Mouse (Mus musculus): ENCODE measurements at regions not wholly inside any gene's neighbourhood (a gene's known extent, or its start where the extent isn't known, plus 50 kb on each side); places are given as distances from the start of the nearest gene placed in this dataset.

DNA sequence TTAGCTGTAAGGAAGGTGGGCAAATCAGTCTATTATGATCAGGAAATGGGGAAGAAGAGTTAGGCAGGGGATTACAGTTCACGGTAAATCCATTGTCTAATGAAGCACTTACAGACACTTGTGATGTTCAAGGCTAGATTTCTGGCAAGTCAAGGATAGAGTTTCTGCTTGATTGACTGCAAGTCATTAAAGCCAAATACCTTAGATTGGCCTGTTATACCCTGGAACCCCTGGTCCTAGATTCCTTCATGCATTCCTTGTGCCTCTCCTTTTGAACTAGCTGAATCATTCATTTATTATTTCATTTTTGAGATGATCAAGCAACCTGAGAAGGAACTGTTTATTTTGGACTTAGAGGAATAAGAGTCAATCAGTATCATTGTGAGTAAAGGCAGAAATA lies 597.9 kb downstream of the Ptprc start:
- H3K27ac ChIP-seq (ENCODE audit: low read depth): no peak overlapping the region
- no peaks in the 10 kb centered on the region for H3K4me1 ChIP-seq (ENCODE audit: insufficient read depth)
- WGBS (ENCODE audit: insufficient replicate concordance): 89% methylated on average over 1 of the region's 1 CpGs
- no peak overlapping the region for H3K4me2 ChIP-seq (ENCODE audit: low read depth, low read length)
- no peaks in the 10 kb centered on the region for H3K9me3 ChIP-seq (ENCODE audit: low read length)
- no peaks in the 10 kb centered on the region for H3K36me3 ChIP-seq (replicated peaks; ENCODE audit: insufficient read depth, low read length)
- no peak for ATAC-seq
- no peak for DNase-seq
- H3K4me3 ChIP-seq (ENCODE audit: low read depth, low read length): no peak overlapping the region
- TF ChIP-seq CTCF (IDR thresholded peaks at IDR 0.05; ENCODE audit: low read depth) (no peak), EP300 (IDR thresholded peaks at IDR 0.05; ENCODE audit: low read depth) (no peak)
- no peaks in the 10 kb centered on the region for H3K27me3 ChIP-seq (ENCODE audit: insufficient read depth, low read length)
- no peak overlapping the region for H3K9ac ChIP-seq (replicated peaks)

DNA sequence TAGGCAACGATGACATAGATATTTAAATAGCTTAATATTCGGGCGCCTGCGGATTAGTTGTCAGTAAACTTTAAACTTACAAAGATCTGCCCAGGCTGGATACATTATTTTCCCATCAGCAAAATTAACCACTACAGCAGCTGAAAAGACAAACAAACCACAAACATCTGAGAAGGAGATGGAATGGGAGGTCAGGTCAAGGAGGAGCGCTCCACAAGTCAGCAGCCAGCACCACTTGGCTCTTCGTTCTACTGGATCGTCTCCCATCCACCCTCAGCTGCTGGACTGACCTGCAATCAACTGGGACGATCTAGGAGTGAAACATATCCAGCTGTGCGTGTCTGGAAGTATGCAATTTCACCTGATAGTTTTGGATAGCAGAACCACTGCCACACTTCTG lies 599.3 kb downstream of the Ptprc start:
- ATAC-seq (no peak), DNase-seq (no peak)
- H3K9me3 ChIP-seq (ENCODE audit: low read length): no peaks in the 10 kb centered on the region
- no peak overlapping the region for H3K4me2 ChIP-seq (ENCODE audit: low read depth, low read length)
- WGBS (ENCODE audit: insufficient replicate concordance): 84% methylated on average over 9 of the region's 9 CpGs
- H3K27me3 ChIP-seq (ENCODE audit: insufficient read depth, low read length): no peaks in the 10 kb centered on the region
- H3K4me1 ChIP-seq (ENCODE audit: insufficient read depth): no peaks in the 10 kb centered on the region
- no peaks in the 10 kb centered on the region for H3K36me3 ChIP-seq (replicated peaks; ENCODE audit: insufficient read depth, low read length)
- H3K4me3 ChIP-seq (ENCODE audit: low read depth, low read length): no peak overlapping the region
- H3K27ac ChIP-seq (ENCODE audit: low read depth): no peak overlapping the region
- TF ChIP-seq EP300 (IDR thresholded peaks at IDR 0.05; ENCODE audit: low read depth) (no peak), CTCF (IDR thresholded peaks at IDR 0.05; ENCODE audit: low read depth) (no peak)
- H3K9ac ChIP-seq (replicated peaks): no peak overlapping the region

DNA sequence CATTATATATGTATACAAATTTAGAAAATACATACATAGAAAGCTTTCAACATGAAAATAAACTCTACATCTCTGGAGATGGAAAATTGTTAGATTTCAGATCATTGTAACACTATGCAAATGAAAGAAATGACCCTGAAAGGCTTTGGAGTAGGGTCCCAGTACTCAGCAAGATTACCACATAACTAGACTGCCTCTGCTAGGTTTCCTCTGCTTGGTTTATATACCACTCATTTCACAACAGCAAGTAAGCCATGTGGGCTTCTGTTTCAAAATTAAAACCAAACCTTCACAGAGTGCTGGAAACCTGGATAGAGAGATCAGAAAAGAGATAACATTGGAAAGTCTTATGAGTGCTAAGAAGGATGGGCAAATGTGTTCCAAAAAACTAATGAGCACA lies 600.1 kb downstream of the Ptprc start:
- no peak for DNase-seq
- TF ChIP-seq EP300 (IDR thresholded peaks at IDR 0.05; ENCODE audit: low read depth) (no peak), CTCF (IDR thresholded peaks at IDR 0.05; ENCODE audit: low read depth) (no peak)
- no peak overlapping the region for H3K4me2 ChIP-seq (ENCODE audit: low read depth, low read length)
- H3K9me3 ChIP-seq (ENCODE audit: low read length): no peaks in the 10 kb centered on the region
- H3K4me3 ChIP-seq (ENCODE audit: low read depth, low read length): no peak overlapping the region
- H3K27ac ChIP-seq (ENCODE audit: low read depth): no peak overlapping the region
- H3K4me1 ChIP-seq (ENCODE audit: insufficient read depth): no peaks in the 10 kb centered on the region
- H3K36me3 ChIP-seq (replicated peaks; ENCODE audit: insufficient read depth, low read length): no peaks in the 10 kb centered on the region
- no peak overlapping the region for H3K9ac ChIP-seq (replicated peaks)
- no peaks in the 10 kb centered on the region for H3K27me3 ChIP-seq (ENCODE audit: insufficient read depth, low read length)
- ATAC-seq: no peak

DNA sequence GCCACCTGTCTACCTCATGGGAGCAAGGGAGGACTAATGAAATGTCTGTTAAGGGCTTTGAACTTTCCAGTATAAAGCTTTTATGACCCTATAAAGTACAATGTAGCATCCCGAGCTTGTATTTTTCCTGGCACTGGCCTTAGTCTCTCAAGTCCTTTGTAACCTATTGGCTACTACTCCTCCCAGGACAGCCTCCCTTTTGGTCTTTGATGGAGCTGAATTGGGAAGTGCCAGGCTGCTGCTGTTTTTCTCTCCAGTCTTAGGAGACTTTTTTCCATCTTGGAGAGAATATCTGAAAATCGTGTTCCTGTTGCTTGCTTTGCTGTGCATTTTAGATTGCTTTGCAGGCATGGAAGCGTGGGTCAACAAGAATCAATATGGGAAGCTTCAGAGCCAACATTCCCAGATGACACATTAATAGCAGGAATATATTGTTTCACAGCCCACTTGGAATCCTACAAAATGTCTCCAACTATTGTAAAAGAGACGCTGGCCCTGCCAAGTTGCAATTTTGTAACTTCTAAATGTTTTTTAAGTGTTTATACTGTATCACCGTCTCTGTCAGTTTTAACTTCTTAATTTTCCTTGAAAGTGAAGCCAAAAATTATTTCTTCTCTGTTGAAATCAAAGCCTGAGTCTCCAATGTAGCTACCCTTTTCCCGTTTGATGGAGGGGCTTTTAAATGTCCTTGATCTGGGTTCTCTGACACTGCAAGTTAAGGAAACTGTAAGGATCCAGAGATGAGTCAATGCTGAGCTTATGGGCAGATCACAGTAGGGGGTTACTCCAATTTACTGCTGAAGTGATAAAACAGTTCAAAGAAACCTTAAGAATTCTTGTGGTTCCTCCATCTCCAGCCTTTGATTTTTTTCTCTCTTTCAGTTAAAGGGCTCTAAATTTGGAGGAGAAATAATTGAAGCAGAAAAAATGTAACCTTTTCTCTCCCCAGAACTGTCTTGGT lies 603.3 kb downstream of the Ptprc start:
- Histone ChIP-seq H3K36me3 (replicated peaks; ENCODE audit: insufficient read depth, low read length) (no peaks in the 10 kb centered on the region), H3K4me1 (ENCODE audit: insufficient read depth) (no peaks in the 10 kb centered on the region), H3K9ac (replicated peaks) (no peak overlapping the region), H3K27ac (ENCODE audit: low read depth) (no peak overlapping the region), H3K9me3 (ENCODE audit: low read length) (no peaks in the 10 kb centered on the region), H3K4me3 (ENCODE audit: low read depth, low read length) (no peak overlapping the region), H3K27me3 (ENCODE audit: insufficient read depth, low read length) (no peaks in the 10 kb centered on the region), H3K4me2 (ENCODE audit: low read depth, low read length) (no peak overlapping the region)
- TF ChIP-seq CTCF (IDR thresholded peaks at IDR 0.05; ENCODE audit: low read depth) (no peak), EP300 (IDR thresholded peaks at IDR 0.05; ENCODE audit: low read depth) (no peak)
- DNase-seq (no peak), ATAC-seq (no peak)
- 78% methylated on average over 6 of the region's 6 CpGs for WGBS (ENCODE audit: insufficient replicate concordance)

DNA sequence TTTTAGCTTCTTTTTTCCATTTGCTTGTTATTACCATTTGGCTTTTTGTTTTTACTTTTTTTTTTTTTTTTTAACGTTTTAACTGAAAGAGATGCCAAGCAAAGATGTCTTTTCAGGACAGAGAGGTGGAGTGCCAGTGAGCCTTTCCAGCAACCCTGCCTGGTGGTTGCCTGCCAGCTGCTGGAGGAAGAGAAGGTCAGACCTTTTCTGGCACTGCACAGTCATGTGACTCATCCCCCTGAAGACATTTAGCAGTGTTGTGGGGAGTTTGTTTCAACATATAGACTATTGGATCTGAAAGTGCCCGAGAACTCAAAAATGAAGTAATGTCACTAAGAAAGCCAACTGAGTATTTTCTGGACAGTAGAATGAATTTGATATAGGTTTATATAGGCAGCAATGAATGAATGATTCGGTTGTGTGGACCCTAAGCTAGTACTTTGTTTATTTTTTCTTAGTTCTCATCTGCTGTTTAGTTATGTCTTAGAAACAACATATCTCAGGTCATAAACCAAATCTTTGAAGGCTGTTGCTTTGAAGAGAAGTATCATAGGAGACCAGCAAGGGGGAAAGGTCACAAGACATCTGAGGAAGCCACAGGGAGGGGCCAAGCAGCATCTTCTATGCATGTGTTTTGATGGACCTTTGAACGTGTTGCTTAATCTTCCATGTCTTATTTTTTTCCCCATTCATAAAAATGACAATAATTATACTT lies 604.2 kb downstream of the Ptprc start:
- no peak for DNase-seq
- no peak for ATAC-seq

DNA sequence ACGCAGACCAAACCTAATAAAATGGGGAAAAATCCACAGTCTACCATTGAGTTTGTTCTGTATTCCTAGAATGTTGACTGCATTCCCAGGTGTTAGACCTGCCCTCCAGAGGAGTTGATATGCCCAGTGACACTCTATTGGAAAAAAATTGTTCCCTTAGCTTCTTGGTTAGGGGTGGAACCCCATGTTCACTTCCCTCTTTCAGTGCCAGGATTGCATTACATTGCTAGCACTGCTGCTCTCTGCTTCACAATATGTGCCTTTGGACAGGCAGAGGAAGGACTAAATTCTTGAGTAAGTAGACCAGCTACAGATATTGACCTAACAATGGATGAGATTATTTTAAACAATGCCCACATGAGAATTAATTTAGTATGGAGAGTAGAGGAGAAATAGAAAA lies 607.3 kb upstream of the Nr5a2 start:
- ATAC-seq (no peak), DNase-seq (no peak)
- H3K9ac ChIP-seq (replicated peaks): no peak overlapping the region
- H3K4me2 ChIP-seq (ENCODE audit: low read depth, low read length): no peak overlapping the region
- H3K27me3 ChIP-seq (ENCODE audit: insufficient read depth, low read length): no peaks in the 10 kb centered on the region
- H3K9me3 ChIP-seq (ENCODE audit: low read length): no peaks in the 10 kb centered on the region
- H3K4me1 ChIP-seq (ENCODE audit: insufficient read depth): no peaks in the 10 kb centered on the region
- TF ChIP-seq EP300 (IDR thresholded peaks at IDR 0.05; ENCODE audit: low read depth) (no peak), CTCF (IDR thresholded peaks at IDR 0.05; ENCODE audit: low read depth) (no peak)
- H3K36me3 ChIP-seq (replicated peaks; ENCODE audit: insufficient read depth, low read length): no peaks in the 10 kb centered on the region
- 82% methylated on average over 1 of the region's 1 CpGs for WGBS (ENCODE audit: insufficient replicate concordance)
- no peak overlapping the region for H3K4me3 ChIP-seq (ENCODE audit: low read depth, low read length)
- no peak overlapping the region for H3K27ac ChIP-seq (ENCODE audit: low read depth)

More for the DNA sequence above, 604.2 kb downstream of the Ptprc start:
- 58% methylated on average over 4 of the region's 4 CpGs for WGBS (ENCODE audit: insufficient replicate concordance)
- Histone ChIP-seq H3K4me1 (ENCODE audit: insufficient read depth) (no peaks in the 10 kb centered on the region), H3K4me2 (ENCODE audit: low read depth, low read length) (no peak overlapping the region), H3K9me3 (ENCODE audit: low read length) (no peaks in the 10 kb centered on the region), H3K4me3 (ENCODE audit: low read depth, low read length) (no peak overlapping the region), H3K36me3 (replicated peaks; ENCODE audit: insufficient read depth, low read length) (no peaks in the 10 kb centered on the region), H3K9ac (replicated peaks) (no peak overlapping the region), H3K27ac (ENCODE audit: low read depth) (no peak overlapping the region), H3K27me3 (ENCODE audit: insufficient read depth, low read length) (no peaks in the 10 kb centered on the region)
- TF ChIP-seq CTCF (IDR thresholded peaks at IDR 0.05; ENCODE audit: low read depth) (no peak), EP300 (IDR thresholded peaks at IDR 0.05; ENCODE audit: low read depth) (no peak)
